Mouse (Mus musculus): ENCODE measurements around the gene Fhl3. TPM values are rescaled to one million over a fixed set of nuclear protein-coding genes. Genes with fewer than 3 reads are reported as not detected.
A peak's percentile ranks its signal among the peaks of the same experiment; 100 is the strongest.

Gene Fhl3
- total RNA-seq (2022), result 10 to 100 TPM in 2 of 4 experiments, 1 to 10 TPM in 2; 5.5 to 12.8 (median 8.9) TPM

GRCm38 (mm10) chr4:124700248-124700971 is at the start of gene Fhl3:
Gene Fhl3 (plus strand): TSS chr4:124700701.
- no peak for DNase-seq

DNA sequence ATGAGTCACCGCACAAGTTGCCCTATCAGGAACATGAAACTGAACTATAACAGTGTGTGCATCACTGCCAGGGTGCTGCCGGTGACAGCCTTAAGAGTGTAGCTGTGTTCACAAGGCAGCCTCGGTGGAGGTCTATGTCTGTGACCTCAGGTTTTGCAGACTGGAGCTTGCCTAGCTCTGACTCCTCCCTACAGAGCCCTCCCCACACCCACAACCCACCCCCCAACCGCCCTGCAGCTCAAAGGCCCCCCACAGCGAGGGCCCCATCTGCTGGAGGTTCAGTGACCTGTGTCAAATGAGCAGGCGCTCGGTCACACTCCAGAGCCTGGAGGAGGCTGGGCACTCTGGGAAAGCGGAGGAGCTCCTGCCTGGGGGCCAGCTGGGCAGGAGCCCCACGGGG is 47.6 kb upstream of the Fhl3 start:
- no peak for DNase-seq

DNA sequence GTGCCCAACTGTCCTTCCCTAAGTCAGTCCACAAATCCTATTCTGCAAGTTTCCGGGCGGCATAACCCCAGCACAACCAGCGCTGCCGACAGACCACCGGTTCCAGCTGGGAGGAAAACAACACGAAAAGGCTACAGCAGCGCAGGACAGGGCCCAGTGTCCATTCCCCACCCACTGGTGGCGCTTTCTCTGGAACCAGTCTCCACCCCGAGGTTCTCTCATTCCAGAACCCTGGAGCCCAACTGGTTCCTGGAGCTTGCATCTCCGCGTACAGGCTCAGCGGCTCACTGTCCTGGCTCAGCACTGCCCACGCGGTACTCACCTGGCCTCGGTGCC is 44.0 kb upstream of the Fhl3 start, which contains the start of gene Pou3f1:
Gene Pou3f1 (plus strand): TSS at position 290 of the 336 bp plus-strand sequence.
- DNase-seq, result no peak

GRCm38 (mm10) chr4:124656854-124657650 is 43.4 kb upstream of the Fhl3 start:
- peak; percentile 45 for DNase-seq

GRCm38 (mm10) chr4:124657781-124658180 is 42.7 kb upstream of the Fhl3 start:
- DNase-seq, result no peak

DNA sequence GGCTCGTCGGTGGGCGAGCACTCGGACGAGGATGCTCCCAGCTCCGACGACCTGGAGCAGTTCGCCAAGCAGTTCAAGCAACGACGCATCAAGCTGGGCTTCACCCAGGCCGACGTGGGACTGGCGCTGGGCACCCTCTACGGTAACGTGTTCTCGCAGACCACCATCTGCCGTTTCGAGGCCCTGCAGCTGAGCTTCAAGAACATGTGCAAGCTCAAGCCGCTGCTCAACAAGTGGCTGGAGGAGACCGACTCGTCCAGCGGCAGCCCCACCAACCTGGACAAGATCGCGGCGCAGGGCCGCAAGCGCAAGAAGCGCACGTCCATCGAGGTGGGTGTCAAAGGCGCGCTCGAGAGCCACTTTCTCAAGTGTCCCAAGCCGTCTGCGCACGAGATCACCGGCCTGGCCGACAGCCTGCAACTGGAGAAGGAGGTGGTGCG is 42.1 kb upstream of the Fhl3 start:
- DNase-seq, result no peak

GRCm38 (mm10) chr4:124659251-124660217 is 41.0 kb upstream of the Fhl3 start:
- no peak for DNase-seq

GRCm38 (mm10) chr4:124660603-124661002 is 39.9 kb upstream of the Fhl3 start:
- no peak for DNase-seq

GRCm38 (mm10) chr4:124663034-124663433 is 37.5 kb upstream of the Fhl3 start:
- DNase-seq, result no peak

DNA sequence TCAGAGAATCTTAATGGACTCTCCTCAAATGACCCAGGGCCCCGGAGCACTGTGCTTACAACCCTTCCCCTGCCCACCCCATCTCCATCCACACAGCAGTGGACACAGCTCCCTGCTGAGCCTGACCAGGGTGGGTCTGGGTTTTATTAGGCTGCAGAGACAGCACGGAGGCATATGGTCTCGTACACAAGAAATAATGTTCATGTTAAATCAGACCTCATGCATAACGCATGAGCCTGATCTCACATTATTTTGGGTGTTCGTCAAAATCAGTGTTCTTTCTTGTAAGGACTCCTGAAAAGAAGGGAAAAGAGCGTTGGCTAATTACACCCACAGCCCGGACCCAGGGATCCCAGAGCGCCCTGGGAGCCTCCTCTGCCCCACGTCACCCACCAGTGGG is 36.3 kb upstream of the Fhl3 start:
- DNase-seq, result no peak

DNA sequence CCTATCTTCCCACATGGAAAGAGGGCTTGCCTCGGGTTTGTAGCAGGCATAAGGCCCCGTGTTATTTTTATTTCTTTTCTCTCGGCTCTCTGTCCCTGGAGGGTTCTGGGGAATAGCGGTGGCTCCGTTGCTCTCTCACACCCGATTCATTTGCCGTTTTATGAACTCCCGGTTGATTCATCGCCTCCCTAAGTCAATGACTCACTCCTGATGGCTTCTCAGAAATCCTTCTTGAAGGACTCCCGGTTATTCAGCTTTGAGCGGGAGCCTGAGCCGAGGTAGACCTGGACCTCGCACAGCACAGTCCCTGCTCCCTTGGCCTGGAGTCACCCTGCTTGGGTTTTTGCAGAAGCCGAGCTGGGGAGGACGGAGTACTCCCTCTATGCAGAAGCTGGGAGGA is 35.9 kb upstream of the Fhl3 start:
- no peak for DNase-seq

- DNase-seq, result no peak
Observed at GRCm38 (mm10) chr4:124667476-124668033, 32.9 kb upstream of the Fhl3 start.

GRCm38 (mm10) chr4:124668078-124668477 is 32.4 kb upstream of the Fhl3 start:
- DNase-seq, result no peak

DNA sequence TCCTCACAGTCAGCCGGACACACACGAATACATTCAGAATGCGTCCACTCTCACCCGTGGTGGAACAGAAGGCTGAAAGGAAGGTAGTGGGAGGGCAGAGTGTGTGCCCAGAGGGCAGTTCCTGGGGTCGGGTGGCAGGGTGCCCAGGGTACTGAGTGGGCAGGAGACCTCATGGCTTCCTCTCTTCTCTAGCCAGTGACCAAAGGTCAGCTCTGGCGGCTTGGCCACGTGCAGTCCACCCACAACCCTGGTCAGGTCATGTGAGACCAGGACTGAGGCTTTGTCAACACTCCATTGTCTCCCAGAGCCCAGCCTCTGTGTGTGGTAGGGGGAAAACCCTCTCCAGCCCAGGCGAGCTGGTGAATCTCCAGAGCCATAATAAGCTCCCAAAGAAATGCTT is 30.3 kb upstream of the Fhl3 start:
- DNase-seq, result no peak

DNA sequence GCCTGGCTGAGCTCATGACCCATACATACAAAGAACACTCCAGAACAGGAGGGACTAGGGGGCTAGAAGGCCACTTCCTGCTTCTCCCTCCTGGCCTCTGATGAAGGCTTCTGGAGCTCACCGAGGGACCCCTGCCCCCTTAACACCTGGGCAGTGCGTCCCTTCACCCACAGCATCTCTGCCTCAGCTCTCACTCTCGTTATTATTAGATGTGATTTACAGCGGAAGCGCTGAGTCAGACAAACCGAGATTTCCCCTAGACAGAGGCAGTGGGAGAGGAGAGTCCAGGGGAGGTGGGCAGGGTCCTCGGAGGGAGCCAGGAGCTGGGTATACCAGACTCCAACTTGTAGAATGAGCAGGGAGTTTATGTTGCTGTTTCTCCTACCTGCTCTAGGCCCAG is 28.9 kb upstream of the Fhl3 start:
- no peak for DNase-seq

GRCm38 (mm10) chr4:124672347-124673320 is 27.9 kb upstream of the Fhl3 start:
- DNase-seq, result no peak

DNA sequence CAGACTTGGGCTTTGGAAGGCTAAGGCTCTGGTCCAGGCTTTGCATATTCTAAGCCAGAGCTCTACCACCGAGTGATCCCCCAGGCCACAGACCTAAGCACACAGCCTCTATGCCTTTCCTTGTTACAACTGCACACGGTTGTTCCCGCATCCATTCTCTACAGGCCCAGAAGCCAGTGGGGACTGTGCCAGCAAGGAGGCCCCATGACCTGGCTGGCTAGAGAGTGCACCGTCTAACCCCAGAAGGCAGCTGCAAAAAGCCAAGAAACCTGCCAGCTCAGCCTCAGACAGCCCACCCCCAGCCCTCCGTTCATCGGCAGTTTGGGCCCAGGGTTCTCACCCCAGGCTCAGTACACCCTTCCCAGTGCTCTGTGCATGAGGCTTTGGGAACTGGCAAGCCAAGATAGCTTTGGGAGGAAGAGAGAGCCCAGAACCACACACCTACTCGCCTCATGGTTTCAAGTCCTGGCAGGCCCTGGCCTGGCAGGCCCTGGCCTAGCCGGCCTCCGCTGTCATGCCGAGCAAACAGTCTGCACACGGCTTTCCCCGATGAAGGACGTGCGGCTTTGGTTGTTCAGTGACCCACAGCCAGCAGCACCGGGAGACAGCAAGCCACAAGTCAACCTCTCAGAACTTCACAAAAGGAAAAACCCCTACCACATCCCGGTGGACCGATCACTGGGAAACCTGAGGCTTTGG is 26.0 kb upstream of the Fhl3 start:
- DNase-seq, result no peak

GRCm38 (mm10) chr4:124675037-124675436 is 25.5 kb upstream of the Fhl3 start:
- DNase-seq, result no peak

DNA sequence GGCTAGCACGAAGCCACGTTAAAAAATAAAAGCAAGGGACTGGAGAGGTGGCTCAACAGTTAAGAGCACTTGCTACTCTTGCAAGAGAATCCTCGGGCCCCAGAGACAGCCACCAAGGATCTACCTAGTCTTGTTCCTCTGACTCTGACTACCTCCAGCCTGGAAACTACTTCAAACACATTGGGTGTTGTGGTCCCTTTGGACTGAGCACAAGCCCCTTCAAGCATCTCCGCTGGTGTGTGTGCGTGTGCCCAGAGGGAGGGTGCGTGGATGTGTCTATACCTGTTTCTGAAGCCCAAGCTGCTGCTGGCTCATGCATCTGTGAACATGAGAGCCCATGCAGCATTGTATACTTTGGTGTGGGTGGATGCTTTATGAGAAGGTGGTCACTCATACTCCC is 24.5 kb upstream of the Fhl3 start:
- DNase-seq, result no peak

- no peak for DNase-seq
Observed at GRCm38 (mm10) chr4:124682270-124682669, 18.2 kb upstream of the Fhl3 start.
